Mouse (Mus musculus) embryonic fibroblast, embryonic 13.5 days (primary cell): ENCODE measurements around the gene Prox2.

Experiments
- CTCF ChIP-seq: IDR thresholded peaks from 2 replicates; pipeline ENCODE4 v1.5.1; 2011; ENCODE audit warnings: mild to moderate bottlenecking, control low read depth, low read length, moderate library complexity, borderline replicate concordance; ENCODE audit not compliant: insufficient read depth
- POLR2A ChIP-seq: IDR thresholded peaks from 2 replicates; pipeline ENCODE4 v1.6.1; 2011; ENCODE audit warnings: low read depth, mild to moderate bottlenecking, control low read depth, low read length, moderate library complexity

DNA sequence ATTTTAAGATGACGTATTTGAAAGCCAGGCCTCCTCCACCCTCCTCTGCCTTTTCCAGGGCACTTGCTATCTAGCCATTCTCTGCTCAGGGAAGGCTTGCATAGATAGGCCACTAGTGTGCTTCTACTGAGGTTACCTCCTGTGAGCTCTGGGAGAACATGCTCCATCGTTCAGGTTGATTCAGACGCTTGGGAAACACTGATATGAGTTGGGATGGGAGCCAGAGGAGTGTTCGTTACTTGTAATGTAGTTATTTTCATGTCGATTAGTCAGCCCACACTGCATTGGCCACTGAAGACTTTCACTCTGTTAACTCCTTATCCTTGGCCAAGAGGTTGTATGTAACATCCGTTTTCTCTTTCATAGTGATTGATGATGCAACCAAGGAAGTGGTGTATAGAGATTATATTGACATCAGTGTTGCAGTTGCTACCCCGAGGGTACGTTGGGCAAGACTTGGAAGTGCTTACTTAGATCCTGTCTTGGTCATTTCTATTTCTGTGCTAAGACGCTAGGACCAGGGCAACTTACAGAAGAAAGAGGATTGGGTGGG is 18.9 kb upstream of the Prox2 start:
- no peak for TF ChIP-seq POLR2A
- no peak for TF ChIP-seq CTCF
